Mouse (Mus musculus) kidney, postnatal 0 days (tissue): ENCODE results near the gene Zfp148. TPM values are rescaled to one million over a fixed set of nuclear protein-coding genes. Genes with fewer than 3 reads are reported as not detected.

ENCODE experiments used
- ATAC-seq: fragments of 200-750 bp; cut with Nextera tagmentation; replicated peaks from 2 replicates; pipeline ENCODE4 v1.8.0; 2017; ENCODE audit warnings: low read depth, moderate number of reproducible peaks, moderate TSS enrichment, moderate library complexity; ENCODE audit not compliant: low FRiP score
- DNase-seq: peaks from one replicate; pipeline ENCODE4 v3.0.0-alpha.2; 2016; ENCODE audit warnings: low spot score
- H3K27ac ChIP-seq: fragments of 300-500 bp; sonication (generic); 2 replicates; pipeline ENCODE4 v1.5.1; 2014; ENCODE audit warnings: mild to moderate bottlenecking
- H3K27me3 ChIP-seq: fragments of 300-500 bp; sonication (generic); 2 replicates; pipeline ENCODE4 v1.6.1; 2014; ENCODE audit warnings: low read length, mixed read lengths; ENCODE audit not compliant: insufficient read depth
- H3K36me3 ChIP-seq: fragments of 300-500 bp; sonication (generic); 2 replicates; pipeline ENCODE4 v1.6.1; 2014; ENCODE audit warnings: low read length, mixed read lengths; ENCODE audit not compliant: insufficient read depth
- H3K4me1 ChIP-seq: fragments of 300-500 bp; sonication (generic); replicated peaks from 2 replicates; pipeline ENCODE4 v1.6.1; 2014; ENCODE audit warnings: antibody characterized with exemption, low read length, mixed read lengths; ENCODE audit not compliant: insufficient read depth
- H3K4me2 ChIP-seq: fragments of 300-500 bp; sonication (generic); 2 replicates; pipeline ENCODE4 v1.6.1; 2014; ENCODE audit warnings: mild to moderate bottlenecking, low read length, moderate library complexity, mixed read lengths
- H3K4me3 ChIP-seq: fragments of 300-500 bp; sonication (generic); replicated peaks from 2 replicates; pipeline ENCODE4 v1.5.1; 2014; ENCODE audit warnings: low read depth, low read length
- H3K9ac ChIP-seq: fragments of 300-500 bp; sonication (generic); 2 replicates; pipeline ENCODE4 v1.6.1; 2014; ENCODE audit warnings: low read depth, low read length
- H3K9me3 ChIP-seq: fragments of 300-500 bp; sonication (generic); replicated peaks from 2 replicates; pipeline ENCODE4 v1.6.1; 2016; ENCODE audit warnings: low read length, inconsistent platforms, mixed read lengths
- CTCF ChIP-seq: IDR thresholded peaks from 2 replicates; pipeline ENCODE4 v1.5.1; 2016; ENCODE audit warnings: antibody characterized with exemption, low read depth, mild to moderate bottlenecking, moderate library complexity
- WGBS: fragments of 180-500 bp; shearing (Covaris S2); extraction: QIAGEN DNeasy Blood & Tissue Kit; methylation state at CpG from one replicate; pipeline ENCODE4 v1.1.7; 2014; 5-methylcytosine and 5-hydroxymethylcytosine counted together
- polyA plus RNA-seq: library from polyadenylated mRNA; unstranded; fragments of >200 nt; fragmentation: Nextera tagmentation; extraction: Ambion mirVana; gene quantifications from 2 replicates; pipeline ENCODE4 v1.2.1, GENCODE M21; 2015

Zfp148 gene
- polyA plus RNA-seq, 1 experiment from 2014 or later = 49.4 TPM

GRCm38 (mm10) chr16:33405487-33405886 is 24.9 kb downstream of the Zfp148 start:
- DNase-seq (no peak), ATAC-seq (no peak)
- Histone ChIP-seq H3K9me3 (no peaks in the 10 kb centered on the region), H3K36me3 (no peaks in the 10 kb centered on the region), H3K9ac (no peak overlapping the region), H3K4me3 (no peak overlapping the region), H3K27ac (no peak overlapping the region), H3K27me3 (no peaks in the 10 kb centered on the region), H3K4me2 (no peak overlapping the region), H3K4me1 (peaks cover 7% of the 10 kb centered on the region)
- WGBS = 69% methylated on average over 4 of the region's 4 CpGs
- no peak for TF ChIP-seq CTCF

DNA sequence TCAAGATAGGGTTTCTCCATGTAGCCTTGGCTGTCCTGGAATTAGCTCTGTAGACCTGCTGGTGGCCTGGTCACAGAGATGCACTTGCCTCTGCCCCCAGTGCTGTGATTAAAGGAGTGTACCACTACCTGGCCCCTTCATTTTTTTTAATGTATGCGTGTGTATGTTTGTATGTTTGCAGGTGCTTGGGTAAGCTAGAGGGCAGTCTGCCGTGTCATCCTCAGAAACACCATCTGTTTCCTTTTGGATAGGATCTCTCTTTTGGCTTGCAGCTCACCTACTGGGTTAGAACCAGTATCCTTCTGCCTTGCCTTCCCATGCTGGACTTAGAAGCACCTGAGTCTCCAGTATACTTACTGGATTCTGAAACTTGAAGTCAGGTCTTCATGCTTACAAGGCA is 29.5 kb downstream of the Zfp148 start:
- no peaks in the 10 kb centered on the region for H3K27me3 ChIP-seq
- no peaks in the 10 kb centered on the region for H3K9me3 ChIP-seq
- H3K4me3 ChIP-seq = no peak overlapping the region
- H3K27ac ChIP-seq = no peak overlapping the region
- no peaks in the 10 kb centered on the region; the same call in 1 of the 2 replicates for H3K4me1 ChIP-seq
- no peak for ATAC-seq
- DNase-seq = no peak
- TF ChIP-seq CTCF = no peak
- H3K36me3 ChIP-seq = no peaks in the 10 kb centered on the region
- 82% methylated on average over 2 of the region's 2 CpGs for WGBS
- H3K9ac ChIP-seq = no peak overlapping the region
- H3K4me2 ChIP-seq = no peak overlapping the region

DNA sequence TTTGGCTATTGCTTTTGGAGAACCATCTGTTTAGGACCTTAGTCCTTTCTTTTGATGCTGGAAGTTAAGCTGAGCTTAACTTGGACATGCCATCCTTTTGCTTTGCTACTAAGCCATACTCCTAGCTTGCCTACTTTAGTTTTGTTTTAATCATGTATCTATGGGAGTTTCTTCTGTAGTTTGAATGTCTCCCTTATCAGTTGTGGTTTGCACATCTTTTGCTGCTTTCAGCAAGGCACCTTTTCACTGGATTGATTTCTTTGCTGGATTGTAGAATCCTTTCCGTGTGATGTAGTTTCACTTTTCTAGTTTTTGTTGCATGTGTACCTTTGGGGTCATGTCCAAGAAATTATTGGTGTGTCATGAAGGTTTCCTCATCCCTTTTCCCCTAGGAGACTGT is 30.0 kb downstream of the Zfp148 start:
- Histone ChIP-seq H3K9me3 (no peaks in the 10 kb centered on the region), H3K4me1 (no peaks in the 10 kb centered on the region; the same call in 1 of the 2 replicates), H3K27ac (no peak overlapping the region), H3K4me3 (no peak overlapping the region), H3K4me2 (no peak overlapping the region), H3K36me3 (no peaks in the 10 kb centered on the region), H3K9ac (no peak overlapping the region), H3K27me3 (no peaks in the 10 kb centered on the region)
- ATAC-seq = no peak
- WGBS = 74% methylated on average over 1 of the region's 1 CpGs
- no peak for DNase-seq
- TF ChIP-seq CTCF = no peak

- Histone ChIP-seq H3K27ac (no peak overlapping the region), H3K9me3 (no peaks in the 10 kb centered on the region), H3K36me3 (no peaks in the 10 kb centered on the region), H3K4me1 (no peaks in the 10 kb centered on the region; the same call in none of the 2 replicates), H3K9ac (no peak overlapping the region), H3K27me3 (no peaks in the 10 kb centered on the region), H3K4me2 (no peak overlapping the region), H3K4me3 (no peak overlapping the region)
- WGBS = 79% methylated on average over 5 of the region's 5 CpGs
- no peak for TF ChIP-seq CTCF
- DNase-seq (no peak), ATAC-seq (no peak)
Measured at GRCm38 (mm10) chr16:33414191-33414590, 33.6 kb downstream of the Zfp148 start.

GRCm38 (mm10) chr16:33415607-33416006 is 35.0 kb downstream of the Zfp148 start:
- H3K27ac ChIP-seq = no peak overlapping the region
- H3K4me2 ChIP-seq = no peak overlapping the region
- no peak for TF ChIP-seq CTCF
- 50% methylated on average over 5 of the region's 5 CpGs for WGBS
- H3K36me3 ChIP-seq = no peaks in the 10 kb centered on the region
- no peak overlapping the region for H3K4me3 ChIP-seq
- no peak overlapping the region for H3K9ac ChIP-seq
- DNase-seq (no peak), ATAC-seq (no peak)
- H3K9me3 ChIP-seq = no peaks in the 10 kb centered on the region
- H3K27me3 ChIP-seq = no peaks in the 10 kb centered on the region
- H3K4me1 ChIP-seq = no peaks in the 10 kb centered on the region; the same call in none of the 2 replicates

- Histone ChIP-seq H3K9me3 (no peaks in the 10 kb centered on the region), H3K4me2 (no peak overlapping the region), H3K27me3 (no peaks in the 10 kb centered on the region), H3K4me3 (no peak overlapping the region), H3K4me1 (no peaks in the 10 kb centered on the region), H3K36me3 (peaks cover 22% of the 10 kb centered on the region), H3K27ac (no peak overlapping the region), H3K9ac (no peak overlapping the region)
- TF ChIP-seq CTCF = no peak
- no peak for ATAC-seq
- no peak for DNase-seq
- WGBS = 94% methylated on average over 3 of the region's 3 CpGs
Measured at GRCm38 (mm10) chr16:33428327-33428726, 47.7 kb downstream of the Zfp148 start.

- H3K4me2 ChIP-seq = no peak overlapping the region
- TF ChIP-seq CTCF = no peak
- no peak for ATAC-seq
- no peak overlapping the region for H3K9ac ChIP-seq
- DNase-seq = no peak
- WGBS = 88% methylated on average over 2 of the region's 2 CpGs
- peaks cover 17% of the 10 kb centered on the region for H3K36me3 ChIP-seq
- no peaks in the 10 kb centered on the region for H3K27me3 ChIP-seq
- H3K27ac ChIP-seq = no peak overlapping the region
- no peaks in the 10 kb centered on the region for H3K9me3 ChIP-seq
- H3K4me1 ChIP-seq = no peaks in the 10 kb centered on the region
- H3K4me3 ChIP-seq = no peak overlapping the region
Measured at GRCm38 (mm10) chr16:33431660-33432059, 51.0 kb downstream of the Zfp148 start.
